Mouse (Mus musculus): ENCODE data around the gene Clec18a. TPM values are rescaled to one million over a fixed set of nuclear protein-coding genes. Genes with fewer than 3 reads are reported as not detected.
"Not testable (repeated sequence)": the region's sequence is repeated elsewhere in the genome, so short reads cannot be mapped to it uniquely, and the experiment has no call there.

The Clec18a gene
- polyA plus RNA-seq, 1 experiment from 2014 or later: 0.42 TPM

DNA sequence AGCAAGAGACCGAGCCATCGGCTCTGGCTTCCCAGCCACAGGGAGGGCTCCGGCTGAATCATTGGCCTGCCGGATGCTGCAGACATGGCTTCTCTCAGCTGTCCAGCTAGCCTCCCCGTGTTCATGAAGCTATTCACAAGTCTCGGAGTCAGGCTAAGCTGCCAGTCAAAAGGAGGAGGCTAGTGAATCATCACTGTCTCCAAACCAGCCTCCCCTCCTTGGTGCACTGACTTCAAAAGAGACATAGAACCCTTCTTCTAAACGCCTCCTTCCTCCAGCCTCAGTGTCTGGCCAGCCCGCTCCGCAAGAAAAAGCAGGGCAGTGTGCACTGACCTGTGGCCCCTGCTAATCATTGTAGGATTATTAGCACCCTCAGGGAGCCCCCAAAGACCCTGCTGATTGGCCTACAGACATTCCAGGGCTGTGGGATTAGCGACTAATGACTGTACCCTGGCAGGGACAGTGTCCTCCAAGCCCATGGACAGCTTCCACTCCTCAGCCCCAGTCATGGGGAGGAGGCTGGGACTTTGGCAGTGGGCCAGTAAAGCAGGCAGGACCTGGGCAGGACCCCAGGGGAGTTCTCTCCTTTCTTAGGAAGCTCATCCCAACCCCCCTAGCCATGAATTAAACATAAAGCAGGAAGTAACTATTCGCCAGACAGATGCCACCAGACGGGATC lies 10.5 kb downstream of the Clec18a start:
- Histone ChIP-seq H3K9ac (ENCODE audit: low read length) (no peak overlapping the region), H3K4me3 (ENCODE audit: low read depth, low read length) (no peak overlapping the region), H3K36me3 (ENCODE audit: control insufficient read depth, insufficient read depth, low read length) (no peaks in the 10 kb centered on the region), H3K27ac (ENCODE audit: low read depth, low read length) (no peak overlapping the region), H3K4me2 (ENCODE audit: low read length) (no peak overlapping the region), H3K9me3 (replicated peaks; ENCODE audit: control insufficient read depth, low read length) (no peaks in the 10 kb centered on the region), H3K4me1 (ENCODE audit: control insufficient read depth, insufficient read depth, low read length) (no peaks in the 10 kb centered on the region), H3K27me3 (replicated peaks; ENCODE audit: control insufficient read depth, insufficient read depth, low read length) (no peaks in the 10 kb centered on the region)
- no peak for ATAC-seq
- DNase-seq (ENCODE audit: low spot score): no peak
- 31% methylated on average over 12 of the region's 12 CpGs for WGBS

GRCm38 (mm10) chr8:111079861-111080271 lies 12.4 kb downstream of the Clec18a start:
- no peak for DNase-seq (ENCODE audit: low spot score)
- ATAC-seq: no peak
- WGBS: 42% methylated on average over 6 of the region's 6 CpGs

GRCm38 (mm10) chr8:111079461-111079860 lies 12.8 kb downstream of the Clec18a start:
- no peak overlapping the region for H3K4me2 ChIP-seq (ENCODE audit: low read length)
- H3K9me3 ChIP-seq (replicated peaks; ENCODE audit: control insufficient read depth, low read length): no peaks in the 10 kb centered on the region
- no peaks in the 10 kb centered on the region for H3K4me1 ChIP-seq (ENCODE audit: control insufficient read depth, insufficient read depth, low read length)
- no peak overlapping the region for H3K9ac ChIP-seq (ENCODE audit: low read length)
- H3K36me3 ChIP-seq (ENCODE audit: control insufficient read depth, insufficient read depth, low read length): no peaks in the 10 kb centered on the region
- H3K27ac ChIP-seq (ENCODE audit: low read depth, low read length): no peak overlapping the region
- ATAC-seq (no peak), DNase-seq (ENCODE audit: low spot score) (no peak)
- H3K4me3 ChIP-seq (ENCODE audit: low read depth, low read length): no peak overlapping the region
- no peaks in the 10 kb centered on the region for H3K27me3 ChIP-seq (replicated peaks; ENCODE audit: control insufficient read depth, insufficient read depth, low read length)
- 75% methylated on average over 5 of the region's 5 CpGs for WGBS

More at GRCm38 (mm10) chr8:111079861-111080271, 12.4 kb downstream of the Clec18a start:
- H3K4me2 ChIP-seq (ENCODE audit: low read length): no peak overlapping the region
- no peaks in the 10 kb centered on the region for H3K36me3 ChIP-seq (ENCODE audit: control insufficient read depth, insufficient read depth, low read length)
- H3K27ac ChIP-seq (ENCODE audit: low read depth, low read length): no peak overlapping the region
- no peaks in the 10 kb centered on the region for H3K9me3 ChIP-seq (replicated peaks; ENCODE audit: control insufficient read depth, low read length)
- H3K4me1 ChIP-seq (ENCODE audit: control insufficient read depth, insufficient read depth, low read length): no peaks in the 10 kb centered on the region
- H3K9ac ChIP-seq (ENCODE audit: low read length): no peak overlapping the region
- H3K4me3 ChIP-seq (ENCODE audit: low read depth, low read length): no peak overlapping the region
- H3K27me3 ChIP-seq (replicated peaks; ENCODE audit: control insufficient read depth, insufficient read depth, low read length): no peaks in the 10 kb centered on the region

DNA sequence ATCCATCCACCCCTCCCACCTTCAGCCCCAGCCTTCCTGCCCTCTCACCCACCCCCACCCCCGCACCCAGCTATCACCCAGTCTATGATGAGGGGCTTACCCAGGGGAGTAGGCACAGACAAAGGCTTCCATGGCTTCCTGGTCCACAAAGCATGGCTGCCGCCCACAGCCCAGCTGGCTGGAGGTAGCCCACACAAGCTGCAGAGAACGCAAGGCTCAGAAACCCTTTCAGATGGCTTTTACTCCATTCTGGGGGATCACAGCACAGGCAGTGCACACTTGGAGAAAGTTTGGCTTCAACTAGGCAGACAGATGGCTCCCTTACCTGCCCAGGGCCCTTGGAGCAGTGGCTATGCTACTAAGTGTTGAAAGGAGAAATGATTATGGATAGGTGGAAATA lies 16.3 kb downstream of the Clec18a start:
- no peaks in the 10 kb centered on the region for H3K36me3 ChIP-seq (ENCODE audit: control insufficient read depth, insufficient read depth, low read length)
- no peak overlapping the region for H3K27ac ChIP-seq (ENCODE audit: low read depth, low read length)
- 68% methylated on average over 3 of the region's 3 CpGs for WGBS
- DNase-seq (ENCODE audit: low spot score) (no peak), ATAC-seq (no peak)
- H3K4me3 ChIP-seq (ENCODE audit: low read depth, low read length): no peak overlapping the region
- no peaks in the 10 kb centered on the region for H3K4me1 ChIP-seq (ENCODE audit: control insufficient read depth, insufficient read depth, low read length)
- no peaks in the 10 kb centered on the region for H3K9me3 ChIP-seq (replicated peaks; ENCODE audit: control insufficient read depth, low read length)
- H3K9ac ChIP-seq (ENCODE audit: low read length): no peak overlapping the region
- H3K4me2 ChIP-seq (ENCODE audit: low read length): no peak overlapping the region
- no peaks in the 10 kb centered on the region for H3K27me3 ChIP-seq (replicated peaks; ENCODE audit: control insufficient read depth, insufficient read depth, low read length)

GRCm38 (mm10) chr8:111068660-111069059 lies 23.6 kb downstream of the Clec18a start:
- H3K9ac ChIP-seq (ENCODE audit: low read length); H3K27me3 ChIP-seq (replicated peaks; ENCODE audit: control insufficient read depth, insufficient read depth, low read length); DNase-seq (ENCODE audit: low spot score); H3K4me2 ChIP-seq (ENCODE audit: low read length); H3K27ac ChIP-seq (ENCODE audit: low read depth, low read length); H3K36me3 ChIP-seq (ENCODE audit: control insufficient read depth, insufficient read depth, low read length); H3K9me3 ChIP-seq (replicated peaks; ENCODE audit: control insufficient read depth, low read length); H3K4me1 ChIP-seq (ENCODE audit: control insufficient read depth, insufficient read depth, low read length); H3K4me3 ChIP-seq (ENCODE audit: low read depth, low read length); ATAC-seq: not testable (repeated sequence)
- WGBS: 95% methylated on average over 9 of the region's 9 CpGs

- Histone ChIP-seq H3K4me3 (ENCODE audit: low read depth, low read length) (no peak overlapping the region), H3K27ac (ENCODE audit: low read depth, low read length) (no peak overlapping the region), H3K4me1 (ENCODE audit: control insufficient read depth, insufficient read depth, low read length) (no peaks in the 10 kb centered on the region), H3K27me3 (replicated peaks; ENCODE audit: control insufficient read depth, insufficient read depth, low read length) (no peaks in the 10 kb centered on the region), H3K36me3 (ENCODE audit: control insufficient read depth, insufficient read depth, low read length) (no peaks in the 10 kb centered on the region), H3K9me3 (replicated peaks; ENCODE audit: control insufficient read depth, low read length) (no peaks in the 10 kb centered on the region), H3K9ac (ENCODE audit: low read length) (no peak overlapping the region), H3K4me2 (ENCODE audit: low read length) (no peak overlapping the region)
- no peak for DNase-seq (ENCODE audit: low spot score)
- 24% methylated on average over 10 of the region's 10 CpGs for WGBS
- no peak for ATAC-seq
These were observed 24.8 kb downstream of the Clec18a start for GRCm38 (mm10) chr8:111067439-111067838.

DNA sequence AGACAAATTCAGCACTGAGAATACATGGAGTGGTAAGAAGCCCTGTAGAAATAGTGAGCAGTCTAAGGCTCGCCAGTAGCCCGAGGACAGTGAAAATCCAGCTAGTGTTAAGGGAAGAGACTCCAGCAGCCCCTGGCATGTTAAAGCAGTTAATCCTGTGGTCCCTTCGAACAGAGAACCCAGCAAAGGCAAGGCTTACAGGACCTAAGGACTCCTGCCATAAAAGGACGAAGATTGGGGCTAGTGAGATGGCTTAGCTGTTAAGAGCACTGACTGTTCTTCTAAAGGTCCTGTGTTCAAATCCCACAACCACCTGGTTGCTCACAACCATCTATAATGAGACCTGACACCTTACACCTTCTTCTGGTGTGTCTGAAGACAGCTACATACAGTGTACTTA lies 25.9 kb downstream of the Clec18a start:
- WGBS: 66% methylated on average over 4 of the region's 4 CpGs
- Histone ChIP-seq H3K27me3 (replicated peaks; ENCODE audit: control insufficient read depth, insufficient read depth, low read length) (no peaks in the 10 kb centered on the region), H3K9ac (ENCODE audit: low read length) (no peak overlapping the region), H3K27ac (ENCODE audit: low read depth, low read length) (no peak overlapping the region), H3K4me3 (ENCODE audit: low read depth, low read length) (no peak overlapping the region), H3K9me3 (replicated peaks; ENCODE audit: control insufficient read depth, low read length) (no peaks in the 10 kb centered on the region), H3K4me2 (ENCODE audit: low read length) (no peak overlapping the region), H3K36me3 (ENCODE audit: control insufficient read depth, insufficient read depth, low read length) (no peaks in the 10 kb centered on the region), H3K4me1 (ENCODE audit: control insufficient read depth, insufficient read depth, low read length) (peaks cover under 1% of the 10 kb centered on the region; the same call in 1 of the 2 replicates)
- DNase-seq (ENCODE audit: low spot score) (no peak), ATAC-seq (no peak)

GRCm38 (mm10) chr8:111062893-111063292 lies 29.3 kb downstream of the Clec18a start:
- peak overlapping the region; percentile 8; the same call in 1 of the 2 replicates for H3K9ac ChIP-seq (ENCODE audit: low read length)
- ATAC-seq: no peak
- H3K27me3 ChIP-seq (replicated peaks; ENCODE audit: control insufficient read depth, insufficient read depth, low read length): no peaks in the 10 kb centered on the region
- no peak overlapping the region for H3K27ac ChIP-seq (ENCODE audit: low read depth, low read length)
- peak overlapping the region; percentile 33 for H3K4me2 ChIP-seq (ENCODE audit: low read length)
- peak overlapping the region; percentile 60 for H3K4me3 ChIP-seq (ENCODE audit: low read depth, low read length)
- H3K4me1 ChIP-seq (ENCODE audit: control insufficient read depth, insufficient read depth, low read length): peaks cover 6% of the 10 kb centered on the region
- H3K36me3 ChIP-seq (ENCODE audit: control insufficient read depth, insufficient read depth, low read length): peaks cover 5% of the 10 kb centered on the region
- no peaks in the 10 kb centered on the region for H3K9me3 ChIP-seq (replicated peaks; ENCODE audit: control insufficient read depth, low read length)
- DNase-seq (ENCODE audit: low spot score): no peak
- WGBS: 37% methylated on average over 2 of the region's 2 CpGs

DNA sequence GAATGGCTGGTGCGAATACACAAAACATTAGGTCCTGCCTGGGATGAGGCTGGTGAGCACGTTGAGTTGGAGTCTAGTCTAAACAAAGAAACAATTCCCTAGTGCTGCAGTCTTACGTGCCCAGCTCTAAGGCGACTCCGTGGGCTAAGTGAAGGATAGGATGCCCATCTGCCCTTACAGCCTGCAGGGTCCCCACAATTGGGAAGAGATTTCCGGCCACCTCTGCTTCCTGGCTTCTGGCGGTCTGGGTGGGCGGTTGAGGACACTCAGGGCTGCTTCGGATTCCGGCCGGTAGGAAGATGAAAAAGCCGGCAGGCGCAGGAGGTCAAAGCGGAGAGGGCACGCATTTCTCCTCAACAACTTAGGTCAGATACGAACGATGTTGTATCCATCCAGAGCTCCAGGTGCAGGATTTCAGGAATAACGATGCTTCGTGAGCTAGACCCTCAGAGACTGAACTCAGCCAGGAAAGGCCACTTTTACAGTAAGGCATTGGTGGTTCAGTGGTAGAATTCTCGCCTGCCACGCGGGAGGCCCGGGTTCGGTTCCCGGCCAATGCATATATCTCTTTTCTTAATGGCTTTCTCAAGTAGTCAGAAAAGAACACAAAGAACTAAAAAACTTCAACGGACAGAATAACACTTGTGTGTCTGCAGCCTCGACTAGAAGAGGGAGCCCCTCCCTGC lies 30.0 kb downstream of the Clec18a start:
- Histone ChIP-seq H3K9me3 (replicated peaks; ENCODE audit: control insufficient read depth, low read length) (no peaks in the 10 kb centered on the region), H3K27me3 (replicated peaks; ENCODE audit: control insufficient read depth, insufficient read depth, low read length) (no peaks in the 10 kb centered on the region), H3K36me3 (ENCODE audit: control insufficient read depth, insufficient read depth, low read length) (peaks cover 6% of the 10 kb centered on the region), H3K9ac (ENCODE audit: low read length) (peak overlapping the region; percentile 70), H3K4me1 (ENCODE audit: control insufficient read depth, insufficient read depth, low read length) (peaks cover 9% of the 10 kb centered on the region), H3K4me3 (ENCODE audit: low read depth, low read length) (peak overlapping the region; percentile 60), H3K27ac (ENCODE audit: low read depth, low read length) (peak overlapping the region; percentile 79), H3K4me2 (ENCODE audit: low read length) (peak overlapping the region; percentile 66)
- DNase-seq (ENCODE audit: low spot score): peak; percentile 96
- under 1% methylated on average over 27 of the region's 27 CpGs for WGBS
- peak; percentile 95 for ATAC-seq
